Mouse (Mus musculus) 416B (cell line): ENCODE results near the gene Mgat2.

Source experiments
- DNase-seq: peaks from one replicate; pipeline ENCODE4 v3.0.0; 2011; ENCODE audit warnings: low read depth

Gene Mgat2

DNA sequence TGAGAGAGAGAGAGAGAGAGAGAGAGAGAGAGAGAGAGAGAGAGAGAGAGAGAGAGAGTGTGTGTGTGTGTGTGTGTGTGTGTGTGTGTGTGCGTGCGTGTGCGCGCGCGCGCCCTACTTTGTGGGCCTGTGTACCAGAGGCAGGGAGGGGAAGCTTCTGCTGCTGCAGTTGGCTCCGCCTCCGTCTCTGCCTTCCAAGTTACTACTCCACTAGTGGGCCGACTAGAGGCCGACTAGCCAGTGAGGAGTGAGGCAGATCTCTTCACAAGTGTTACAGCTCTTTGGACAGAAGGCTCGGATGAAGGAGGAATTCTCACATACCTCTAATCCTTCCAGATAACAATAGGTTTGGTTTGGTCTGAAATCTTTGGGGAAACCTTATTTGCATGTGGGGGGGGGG, 4.6 kb upstream of the Mgat2 start:
- DNase-seq: no peak

DNA sequence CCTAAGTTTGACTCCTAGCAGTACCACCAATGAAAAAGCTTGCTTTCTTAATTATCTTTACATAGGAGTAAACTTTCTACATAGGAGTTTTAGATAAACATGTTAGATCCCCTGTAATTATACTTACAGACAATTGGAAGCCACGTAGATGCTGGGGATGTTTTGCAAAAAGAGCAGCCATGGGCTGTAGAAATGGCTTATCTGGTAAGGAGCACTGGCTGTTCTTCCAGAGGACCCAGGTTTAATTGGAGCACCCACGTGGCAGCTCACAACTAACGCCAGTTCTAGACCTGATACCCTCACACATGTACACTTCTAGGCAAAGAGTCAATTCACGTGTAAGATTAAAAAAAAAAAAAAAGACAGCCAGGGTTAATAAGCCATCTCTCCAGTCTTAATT, 2.2 kb upstream of the Mgat2 start:
- no peak for DNase-seq

DNA sequence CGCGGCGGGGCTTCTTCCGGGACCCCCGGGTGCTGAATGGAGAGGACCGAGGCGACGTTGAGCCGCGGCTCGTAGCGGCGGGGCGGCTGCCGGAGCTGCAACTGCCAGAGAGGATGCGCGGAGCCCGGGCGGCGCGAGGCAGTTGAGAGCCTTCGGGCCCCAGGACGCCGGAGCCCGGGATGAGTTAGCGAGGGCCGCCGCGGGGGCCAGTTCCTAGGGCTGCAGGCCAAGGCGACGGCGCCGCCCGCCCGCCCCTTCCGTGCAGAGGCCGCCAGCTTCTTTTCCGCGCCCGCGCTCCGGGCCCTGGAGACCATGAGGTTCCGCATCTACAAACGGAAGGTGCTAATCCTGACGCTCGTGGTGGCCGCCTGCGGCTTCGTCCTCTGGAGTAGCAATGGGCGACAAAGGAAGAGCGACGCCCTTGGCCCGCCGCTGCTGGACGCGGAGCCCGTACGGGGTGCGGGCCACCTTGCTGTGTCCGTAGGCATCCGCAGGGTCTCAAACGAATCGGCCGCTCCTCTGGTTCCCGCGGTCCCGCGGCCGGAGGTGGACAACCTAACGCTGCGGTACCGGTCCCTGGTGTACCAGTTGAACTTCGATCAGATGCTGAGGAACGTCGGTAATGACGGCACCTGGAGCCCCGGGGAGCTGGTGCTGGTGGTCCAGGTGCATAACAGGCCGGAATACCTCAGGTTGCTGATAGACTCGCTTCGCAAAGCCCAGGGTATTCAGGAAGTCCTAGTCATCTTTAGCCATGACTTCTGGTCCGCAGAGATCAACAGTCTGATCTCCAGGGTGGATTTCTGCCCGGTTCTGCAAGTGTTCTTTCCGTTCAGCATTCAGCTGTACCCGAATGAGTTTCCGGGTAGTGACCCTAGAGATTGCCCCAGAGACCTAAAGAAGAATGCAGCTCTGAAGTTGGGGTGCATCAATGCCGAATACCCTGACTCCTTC, 662 bp downstream of the Mgat2 start:
- DNase-seq: peak; percentile 59

DNA sequence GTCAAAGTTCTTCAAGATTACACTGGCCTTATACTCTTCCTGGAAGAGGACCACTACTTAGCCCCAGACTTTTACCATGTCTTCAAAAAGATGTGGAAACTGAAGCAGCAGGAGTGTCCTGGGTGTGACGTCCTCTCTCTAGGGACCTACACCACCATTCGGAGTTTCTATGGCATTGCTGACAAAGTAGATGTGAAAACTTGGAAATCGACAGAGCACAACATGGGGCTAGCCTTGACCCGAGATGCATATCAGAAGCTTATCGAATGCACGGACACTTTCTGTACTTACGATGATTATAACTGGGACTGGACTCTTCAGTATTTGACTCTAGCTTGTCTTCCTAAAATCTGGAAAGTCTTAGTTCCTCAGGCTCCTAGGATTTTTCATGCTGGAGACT, 1.4 kb downstream of the Mgat2 start:
- DNase-seq: no peak

DNA sequence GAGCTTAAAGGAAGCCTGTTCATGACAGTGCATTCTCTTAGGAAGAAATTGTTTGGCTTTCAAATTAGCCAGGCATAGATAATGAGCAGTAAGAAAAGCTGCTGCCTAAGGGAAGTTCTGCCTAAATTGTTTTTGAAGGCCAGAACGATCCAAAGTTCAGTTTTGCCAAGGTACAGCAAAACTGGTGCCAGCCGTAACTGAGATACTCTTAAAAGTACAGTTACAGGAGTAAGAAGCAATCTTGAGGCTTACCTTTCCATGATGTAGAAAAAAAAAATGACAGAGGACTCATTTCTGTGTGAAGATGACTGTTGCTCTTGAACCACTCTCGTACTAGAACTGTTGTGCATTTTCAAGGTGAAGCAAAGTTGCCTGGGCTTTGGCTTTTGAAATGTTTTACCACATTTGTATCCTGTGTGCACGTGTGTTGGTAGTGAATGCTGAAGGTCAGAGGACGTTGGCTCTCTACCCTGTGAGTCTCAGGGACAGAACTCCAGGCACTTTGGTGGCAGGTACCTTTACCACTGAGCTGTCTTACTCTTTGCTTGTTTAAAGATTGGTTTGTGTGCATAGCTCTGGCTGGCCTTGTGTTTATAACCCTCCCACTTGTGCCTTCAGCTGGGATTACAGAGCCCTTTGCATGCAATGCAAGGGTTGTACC, 3.0 kb downstream of the Mgat2 start:
- DNase-seq: no peak

DNA sequence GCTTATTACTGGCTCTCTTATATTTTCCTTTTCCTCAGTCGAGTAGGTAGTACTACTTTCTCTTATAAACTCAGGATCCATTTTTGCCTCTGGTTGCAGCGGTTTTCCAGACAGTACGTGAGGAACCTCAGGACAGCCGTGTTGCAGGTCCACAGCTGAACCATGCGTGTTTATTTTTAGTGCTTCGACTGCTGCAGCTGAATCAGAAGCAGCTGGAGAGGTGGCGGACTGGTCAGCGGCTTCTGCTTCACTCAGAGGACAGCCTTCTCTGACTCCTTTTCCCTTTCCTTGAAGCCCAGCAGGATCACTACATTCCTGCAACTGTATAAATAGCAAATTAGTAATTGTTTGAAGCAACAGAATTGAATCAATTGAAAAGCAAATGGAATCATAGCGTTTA, 6.1 kb downstream of the Mgat2 start:
- no peak for DNase-seq

DNA sequence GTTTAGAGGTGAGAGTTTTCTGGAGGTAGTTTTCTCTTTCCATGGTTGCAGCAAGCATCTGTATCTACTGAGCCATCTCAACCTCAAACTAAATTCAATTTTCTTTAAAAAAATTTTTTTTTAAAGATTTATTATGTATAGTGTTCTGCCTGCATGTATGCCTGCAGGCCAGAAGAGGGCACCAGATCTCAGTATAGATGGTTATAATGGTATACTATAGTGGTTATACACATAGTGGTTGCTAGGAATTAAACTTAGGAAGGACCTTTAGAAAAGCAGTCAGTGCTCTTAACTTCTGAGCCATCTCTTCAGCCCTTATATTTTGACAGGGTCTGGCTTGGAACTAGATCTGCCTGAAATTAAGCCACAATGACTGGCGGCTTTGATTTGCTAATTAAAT, 6.6 kb downstream of the Mgat2 start:
- DNase-seq: peak; percentile 43

DNA sequence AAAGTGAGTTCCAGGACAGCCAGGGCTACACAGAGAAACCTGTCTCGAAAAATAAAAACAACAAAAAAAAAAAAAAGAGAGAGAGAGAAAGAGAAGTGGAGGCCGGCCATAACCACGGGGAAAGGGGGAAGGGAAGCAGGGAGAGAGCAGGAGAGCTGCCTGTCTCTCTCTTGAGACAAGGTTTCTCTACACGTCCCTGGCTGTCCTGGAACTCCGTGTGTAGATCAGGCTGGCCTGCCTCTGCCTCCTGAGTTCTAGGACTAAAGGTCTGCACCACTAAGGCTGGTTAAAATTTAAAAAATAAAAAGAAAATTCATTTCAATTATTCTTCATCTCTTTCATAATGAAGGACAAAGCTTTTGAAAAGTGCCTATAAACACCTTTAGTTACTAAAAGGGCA, 7.4 kb downstream of the Mgat2 start:
- no peak for DNase-seq

DNA sequence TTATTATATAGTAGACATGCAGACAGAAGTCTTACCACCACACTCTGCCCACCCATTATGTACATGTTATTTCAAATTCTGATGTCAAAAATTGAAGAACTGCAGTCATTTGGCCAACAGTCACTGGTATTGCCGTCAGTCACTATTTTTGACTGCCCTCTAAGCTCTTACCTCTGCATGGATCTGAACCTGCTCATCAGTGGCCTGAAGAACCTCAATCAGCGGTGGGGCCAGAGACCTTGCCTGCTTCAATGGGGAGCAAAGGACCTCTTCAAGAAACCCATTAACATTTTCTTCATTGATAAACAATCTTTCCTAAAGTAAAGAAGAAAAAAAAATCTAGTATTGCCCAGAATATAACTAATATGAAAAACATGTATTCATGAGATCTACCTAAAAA, 8.7 kb downstream of the Mgat2 start:
- DNase-seq: no peak

DNA sequence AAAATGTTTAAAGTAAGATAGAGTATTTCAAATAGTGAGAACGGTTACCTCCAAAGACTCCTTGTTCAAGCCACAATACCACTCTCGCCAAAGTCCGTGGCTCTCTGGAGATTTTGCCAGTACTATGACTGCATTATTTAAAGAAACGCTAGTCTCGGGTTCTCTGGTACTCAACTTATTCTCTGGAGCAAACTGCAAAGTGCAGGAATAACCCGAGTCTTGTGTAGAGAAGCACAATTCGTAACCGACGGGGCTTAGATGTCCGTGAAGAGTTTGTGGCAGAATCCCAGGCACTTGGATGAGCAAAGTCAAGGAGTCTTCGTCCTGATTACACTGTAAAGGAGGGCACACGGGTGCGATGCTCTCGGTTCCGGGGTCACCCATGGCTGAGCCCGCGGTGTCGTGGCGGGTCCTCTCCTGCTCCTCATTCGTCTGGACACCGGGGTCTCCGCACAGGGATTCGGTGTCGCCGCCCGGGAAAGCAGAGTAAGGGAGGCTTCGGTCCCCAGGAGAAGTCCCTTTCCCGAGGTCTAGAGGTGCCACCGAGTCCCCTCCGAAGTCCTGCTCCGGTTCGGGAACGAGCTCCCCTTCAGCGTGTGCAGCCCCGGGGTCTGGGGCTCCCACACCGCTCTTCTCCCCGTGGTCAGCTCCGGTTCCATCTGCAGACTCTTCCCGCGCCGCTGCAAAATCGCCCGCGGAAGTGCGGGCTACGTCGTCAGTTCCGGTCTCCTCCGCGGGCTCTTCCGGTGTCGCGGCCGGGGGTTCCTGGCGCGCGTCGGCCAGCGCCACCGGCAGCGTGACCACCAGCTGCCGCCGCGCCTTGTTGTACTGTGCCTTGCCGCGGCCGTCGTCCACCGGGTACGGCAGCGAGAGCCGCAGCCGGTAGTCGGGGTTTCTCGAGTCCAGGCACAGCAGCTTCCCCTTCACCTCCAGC, 12.8 kb downstream of the Mgat2 start, which contains the start of gene Gm49383:
Gene Gm49383, minus strand, starts transcription at position 661 of the 934 bp plus-strand sequence.
- DNase-seq: peak; percentile 82

DNA sequence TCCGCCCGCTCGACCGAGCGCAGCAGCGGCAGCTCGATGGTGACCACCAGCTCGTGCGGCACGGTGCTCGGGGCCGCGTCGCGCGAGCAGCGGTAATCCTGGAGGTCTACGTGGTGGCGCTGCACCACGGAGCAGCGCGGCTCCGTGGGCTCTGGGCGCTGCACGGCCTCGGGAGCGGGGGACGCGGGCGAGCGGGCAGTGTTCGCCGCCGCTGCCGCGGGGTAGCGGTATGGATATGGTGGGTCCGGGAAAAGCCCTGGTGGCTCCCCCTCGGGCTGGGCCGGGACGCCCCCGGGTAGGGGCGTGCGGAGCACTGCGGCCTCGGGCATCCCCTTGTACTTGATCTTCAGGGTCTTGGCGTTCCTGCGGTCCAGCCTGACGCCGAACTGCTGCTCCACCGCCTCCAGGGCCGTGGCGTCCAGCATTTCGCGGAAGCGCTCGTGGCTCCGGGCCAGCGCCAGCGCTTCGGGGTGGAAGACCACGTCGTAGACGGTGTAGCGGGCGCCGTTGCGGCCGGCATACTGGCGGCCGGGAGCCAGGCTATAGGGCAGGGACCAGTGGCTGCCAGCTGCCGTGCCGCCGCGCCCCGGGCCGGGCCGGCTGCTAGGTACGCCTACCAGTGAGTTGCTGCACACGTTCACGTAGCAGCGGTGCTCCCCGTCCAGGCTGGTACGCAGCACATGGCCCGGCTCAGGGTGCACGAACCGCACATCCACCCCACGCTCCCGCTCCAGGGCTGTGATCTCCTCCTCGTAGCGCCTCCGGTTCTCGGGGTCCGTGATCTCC, 13.6 kb downstream of the Mgat2 start:
- DNase-seq: peak; percentile 57

DNA sequence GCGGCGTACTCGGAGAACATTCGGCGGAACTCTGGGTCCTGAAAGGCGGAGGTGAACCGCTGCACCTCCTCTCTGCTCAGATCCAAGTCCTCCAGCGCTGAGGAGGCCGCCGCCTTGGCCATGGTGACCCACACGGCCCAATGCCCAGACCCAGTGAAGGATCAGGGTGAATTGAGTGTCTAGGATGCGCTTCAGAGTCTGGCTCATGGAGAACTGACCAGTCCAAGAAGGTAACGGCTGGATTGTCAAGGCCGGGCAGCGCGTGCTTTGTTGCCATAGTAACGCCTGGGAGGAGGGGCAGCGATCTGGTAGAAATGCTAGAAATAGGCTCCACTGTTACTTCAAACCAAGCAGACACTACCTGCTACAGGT, 14.2 kb downstream of the Mgat2 start, which contains the start of gene Dnaaf2:
Gene Dnaaf2, minus strand, starts transcription at position 266 of the 372 bp plus-strand sequence.
- peak; percentile 75 for DNase-seq

DNA sequence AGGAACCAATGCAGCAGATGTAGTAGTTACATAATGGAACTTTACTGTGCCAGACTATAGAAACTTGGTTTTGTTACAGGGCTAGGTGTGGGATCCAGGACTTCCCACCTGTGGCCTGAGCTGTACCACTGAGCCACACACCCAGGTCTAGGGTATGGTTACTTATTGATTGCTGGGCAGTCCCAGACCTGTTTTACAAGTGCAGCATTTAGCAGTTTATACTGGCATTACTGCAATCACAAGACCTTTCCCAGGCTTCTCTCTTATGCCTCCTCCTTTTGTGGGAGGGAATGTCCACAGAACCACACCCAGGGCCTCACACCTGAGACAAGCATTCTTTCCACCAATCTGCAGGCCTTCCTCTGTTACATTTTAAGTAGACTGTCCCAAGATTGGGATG, 15.0 kb downstream of the Mgat2 start:
- no peak for DNase-seq

DNA sequence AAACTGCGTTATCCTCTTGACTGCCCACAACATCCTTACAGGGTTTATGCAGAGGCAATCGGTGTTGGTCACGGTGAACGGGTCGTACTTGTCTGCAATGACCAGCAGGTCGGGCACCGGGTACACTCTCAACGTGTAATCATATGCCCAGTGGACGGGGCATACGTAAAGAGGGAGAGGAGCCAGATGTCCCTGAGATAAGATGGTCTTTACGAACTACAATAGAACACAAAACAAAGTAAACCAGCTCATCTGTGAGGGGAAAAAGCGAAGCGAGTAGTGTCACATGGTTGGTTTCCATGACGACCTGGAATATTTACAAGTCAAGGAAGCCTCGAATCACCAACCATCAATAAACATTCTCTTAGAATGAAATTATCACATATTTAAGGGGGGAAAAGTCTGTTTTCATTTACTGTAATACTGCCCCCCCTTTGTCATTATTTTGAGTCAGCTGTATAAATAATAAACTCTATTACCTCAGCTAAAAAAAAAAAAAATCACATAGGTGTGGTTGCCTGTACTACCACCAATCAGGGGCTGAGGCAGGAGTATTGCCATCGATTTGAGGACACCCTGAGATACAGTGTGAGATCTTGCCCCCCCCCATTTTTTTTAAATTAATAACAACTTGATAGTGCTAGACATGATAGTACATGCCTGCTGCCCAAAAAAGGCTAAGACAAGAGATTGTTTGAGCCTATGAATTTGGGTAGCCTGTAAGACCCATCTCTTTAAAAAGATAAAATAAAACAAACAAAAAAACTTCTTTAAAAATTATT, 20.3 kb downstream of the Mgat2 start, which contains the start of gene Gm49384:
Gene Gm49384, minus strand, starts transcription at position 216 of the 782 bp plus-strand sequence.
- DNase-seq: no peak

DNA sequence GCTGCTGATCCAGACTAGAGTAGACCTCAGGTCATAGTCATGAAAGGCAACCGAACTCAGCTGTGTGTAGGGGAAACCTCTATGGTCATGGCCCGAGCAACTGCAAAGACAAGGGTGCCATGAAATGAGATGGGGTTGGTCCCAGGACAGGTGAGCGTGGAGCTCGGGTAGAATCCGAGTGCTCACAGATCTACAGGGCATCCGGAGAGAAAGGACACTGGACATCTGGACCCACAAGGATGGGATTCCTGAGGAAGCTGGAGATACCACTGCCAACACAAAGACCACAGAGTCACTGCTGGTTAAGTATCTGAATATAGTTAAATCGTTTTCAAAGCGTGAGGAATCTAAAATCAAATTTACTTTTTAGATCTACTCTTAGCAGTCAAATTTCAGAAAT, 23.4 kb downstream of the Mgat2 start:
- no peak for DNase-seq

DNA sequence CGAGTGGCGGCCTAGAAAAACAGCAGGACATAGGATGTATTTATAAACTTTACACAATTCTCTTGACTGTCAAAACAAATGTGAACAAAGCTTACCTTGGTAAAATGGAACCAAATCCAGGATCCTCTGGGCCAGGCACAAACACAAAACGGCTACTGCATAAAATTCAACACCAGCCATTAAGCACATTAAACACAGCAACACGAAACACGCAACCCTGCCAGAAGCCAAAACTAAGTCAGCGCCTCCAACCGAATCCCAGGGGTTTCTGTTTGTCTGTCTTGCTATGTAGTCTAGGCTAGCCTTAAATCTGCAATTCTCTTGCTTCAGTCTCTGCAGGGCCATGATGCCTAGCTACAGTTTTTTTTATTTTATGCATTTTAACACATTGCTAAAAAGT, 24.0 kb downstream of the Mgat2 start:
- DNase-seq: no peak

DNA sequence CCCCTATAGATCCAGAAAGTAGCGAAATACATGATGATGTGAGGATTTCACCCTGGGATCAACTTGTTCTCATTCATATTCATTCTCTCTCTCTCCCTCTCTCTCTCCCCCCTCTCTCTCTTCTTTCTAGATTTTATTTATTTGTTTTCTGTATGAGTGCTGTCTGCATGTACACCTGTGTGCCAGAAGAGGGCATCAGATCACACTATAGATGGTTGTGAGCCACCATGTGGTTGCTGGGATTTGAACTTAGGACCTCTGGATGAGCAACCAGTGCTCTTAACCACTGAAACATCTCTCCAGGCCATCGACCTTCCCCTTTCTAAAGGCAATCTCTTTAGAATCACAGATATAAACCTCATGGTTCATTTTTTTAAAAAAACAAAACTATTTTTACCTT, 24.6 kb downstream of the Mgat2 start:
- DNase-seq: peak; percentile 41

DNA sequence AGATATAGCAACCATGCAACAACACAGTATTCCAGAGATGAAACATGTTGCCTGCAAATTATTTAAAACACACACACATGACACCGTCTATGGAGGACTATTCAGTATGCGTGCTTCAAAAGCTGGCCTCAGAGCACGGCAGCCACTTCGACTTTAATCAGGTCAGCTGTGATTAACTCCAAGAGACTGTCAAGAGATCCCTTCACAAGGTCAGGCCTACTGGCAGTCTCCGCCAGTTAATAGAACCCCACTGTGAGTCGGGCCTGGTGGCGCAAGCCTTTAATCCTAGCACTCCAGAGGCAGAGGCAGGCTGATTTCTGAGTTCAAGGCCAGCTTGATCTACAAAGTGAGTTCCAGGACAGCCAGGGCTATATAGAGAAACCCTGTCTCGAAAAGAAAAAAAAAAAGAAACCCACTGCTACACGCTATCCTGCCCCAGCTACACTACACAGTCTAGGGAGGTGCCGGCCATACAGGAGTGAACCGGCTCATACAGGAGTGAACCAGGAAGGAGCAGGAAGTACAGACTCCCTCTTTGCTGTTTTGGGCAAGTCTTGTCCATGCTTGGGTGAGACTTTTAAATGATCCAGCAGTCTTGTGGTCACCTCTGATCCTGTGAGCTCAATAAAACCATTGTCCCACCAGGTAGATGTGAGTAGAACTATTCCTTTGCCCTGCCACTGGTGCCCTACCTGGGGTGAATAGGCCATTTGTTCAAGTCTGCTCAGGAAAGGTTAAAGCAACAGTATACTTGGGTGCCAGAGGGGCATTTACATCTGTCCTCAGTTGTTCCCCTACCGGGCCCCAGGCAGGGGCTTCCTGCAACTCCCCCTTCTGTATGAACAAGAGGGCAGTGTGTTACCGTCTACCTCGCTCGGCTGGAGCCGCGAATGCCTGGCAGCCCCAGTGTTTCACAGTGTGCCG, 26.4 kb downstream of the Mgat2 start:
- no peak for DNase-seq

DNA sequence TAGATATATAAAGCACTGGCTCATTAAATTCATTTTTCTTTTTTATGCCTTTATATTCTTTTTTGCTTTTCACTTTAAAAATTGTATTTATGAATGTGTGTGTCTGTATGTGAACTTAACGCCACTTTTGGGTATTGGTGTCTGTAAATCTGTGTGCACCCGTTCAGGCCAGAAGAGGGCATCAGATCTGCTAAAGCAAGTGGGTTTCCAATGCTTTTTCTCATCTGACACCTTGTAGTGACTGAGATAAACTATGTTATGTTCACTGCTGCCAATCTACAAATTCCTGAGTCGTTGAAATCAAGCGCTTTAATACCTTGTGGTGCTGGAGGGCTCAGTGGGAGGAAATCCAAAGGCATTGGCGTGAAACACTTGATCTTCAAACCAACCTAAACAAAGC, 27.1 kb downstream of the Mgat2 start:
- DNase-seq: peak; percentile 57
